Mouse (Mus musculus): ENCODE measurements around the gene Gm21865. TPM values are rescaled to one million over a fixed set of nuclear protein-coding genes. Genes with fewer than 3 reads are reported as not detected.
"Not testable (repeated sequence)": the region's sequence is repeated elsewhere in the genome, so short reads cannot be mapped to it uniquely, and the experiment has no call there.

Gm21865 gene
- not detected in 2 replicates for polyA plus RNA-seq (2012; rRNA removed)

GRCm38 (mm10) chrY:40316803-40317202 is at the start of gene Gm21865:
Gene Gm21865 (minus strand): TSS chrY:40316903.
- H3K36me3 ChIP-seq (ENCODE audit: control insufficient read depth, insufficient read depth, low read length); H3K27ac ChIP-seq (ENCODE audit: control insufficient read depth, insufficient read depth, low read depth, low read length); H3K4me3 ChIP-seq (ENCODE audit: control insufficient read depth, low read depth, low read length); H3K27me3 ChIP-seq (ENCODE audit: control insufficient read depth, insufficient read depth, low read length); H3K4me1 ChIP-seq (ENCODE audit: control insufficient read depth, insufficient read depth, low read length): not testable (repeated sequence)

Other genes with a start within 250 kb of the Gm21865 start
- gene Gm21882, start 64.6 kb upstream of the Gm21865 start, polyA plus RNA-seq (2012; rRNA removed) = 0.19 and 0.25 TPM in 2 replicates